Mouse (Mus musculus): ENCODE data around the gene Klk1b3. TPM values are rescaled to one million over a fixed set of nuclear protein-coding genes. Genes with fewer than 3 reads are reported as not detected.
"Not testable (repeated sequence)": the region's sequence is repeated elsewhere in the genome, so short reads cannot be mapped to it uniquely, and the experiment has no call there.

The Klk1b3 gene
- polyA plus RNA-seq, 1 experiment from 2014 or later, result not detected

DNA sequence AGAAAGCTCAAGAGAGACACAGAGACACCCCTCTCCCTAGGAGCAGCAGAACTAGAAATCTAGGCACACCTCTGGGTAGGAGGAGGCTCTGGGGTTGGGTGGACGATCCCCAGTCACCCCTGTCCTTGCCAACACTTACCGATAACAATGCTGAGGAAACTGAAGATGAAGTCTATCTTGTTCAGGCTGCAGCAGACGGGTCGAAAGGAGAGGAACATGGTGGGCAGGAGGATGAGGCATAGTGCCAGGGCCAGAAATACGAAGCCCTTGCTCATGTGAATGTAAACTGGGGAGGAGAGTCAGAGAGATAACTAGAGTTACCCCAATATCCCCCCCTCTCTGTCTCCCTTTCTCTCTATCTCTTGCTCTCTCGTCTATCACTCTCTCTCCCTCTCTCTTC lies 24.3 kb downstream of the Klk1b3 start:
- H3K4me1 ChIP-seq (ENCODE audit: control insufficient read depth, low read depth, low read length); H3K4me2 ChIP-seq (ENCODE audit: low read depth, low read length); H3K9me3 ChIP-seq (replicated peaks; ENCODE audit: control insufficient read depth, low read length); H3K27ac ChIP-seq (ENCODE audit: low read length); H3K36me3 ChIP-seq (ENCODE audit: control insufficient read depth, insufficient read depth); H3K27me3 ChIP-seq (ENCODE audit: control insufficient read depth, insufficient read depth, low read depth, low read length); H3K9ac ChIP-seq (ENCODE audit: low read depth, low read length); ATAC-seq (ENCODE audit: low read depth); H3K4me3 ChIP-seq (ENCODE audit: low read depth, low read length): not testable (repeated sequence)
- 58% methylated on average over 6 of the region's 6 CpGs for WGBS (ENCODE audit: insufficient replicate concordance)

DNA sequence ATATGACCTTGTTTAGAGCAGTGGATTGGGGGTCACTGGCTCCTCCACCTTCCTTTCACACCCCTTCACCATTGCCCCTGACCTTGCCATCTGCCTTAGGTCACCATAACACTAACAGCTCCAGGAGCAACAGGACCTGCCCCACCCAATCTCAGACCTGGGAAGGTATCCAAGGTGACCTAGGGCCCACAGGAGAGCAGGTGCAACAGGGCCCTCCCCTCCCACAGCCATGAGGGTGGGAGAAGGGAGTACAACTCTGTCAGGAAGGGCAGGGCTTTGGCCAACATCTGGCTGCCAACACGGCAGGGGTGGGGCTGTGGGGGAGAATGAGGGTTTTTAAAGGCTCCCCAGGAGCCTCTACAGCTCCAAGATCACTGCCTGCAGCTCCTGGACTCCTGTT lies 27.1 kb downstream of the Klk1b3 start, which contains the start of gene Klk1:
Klk1 (plus strand) TSS at position 285 of the 400 bp plus-strand sequence.
- Histone ChIP-seq H3K4me2 (ENCODE audit: low read depth, low read length) (no peak within 1 kb of the TSS), H3K9ac (ENCODE audit: low read depth, low read length) (no peak within 1 kb of the TSS), H3K36me3 (ENCODE audit: control insufficient read depth, insufficient read depth) (no peaks in the 10 kb centered on the region), H3K4me1 (ENCODE audit: control insufficient read depth, low read depth, low read length) (no peaks in the 10 kb centered on the region), H3K27ac (ENCODE audit: low read length) (no peak within 1 kb of the TSS), H3K9me3 (replicated peaks; ENCODE audit: control insufficient read depth, low read length) (no peaks in the 10 kb centered on the region), H3K4me3 (ENCODE audit: low read depth, low read length) (no peak within 1 kb of the TSS), H3K27me3 (ENCODE audit: control insufficient read depth, insufficient read depth, low read depth, low read length) (no peaks in the 10 kb centered on the region)
- ATAC-seq (ENCODE audit: low read depth), result no peak
- 26% methylated on average over 1 of the region's 1 CpGs for WGBS (ENCODE audit: insufficient replicate concordance)

- Histone ChIP-seq H3K4me1 (ENCODE audit: control insufficient read depth, low read depth, low read length) (no peaks in the 10 kb centered on the region), H3K27me3 (ENCODE audit: control insufficient read depth, insufficient read depth, low read depth, low read length) (no peaks in the 10 kb centered on the region), H3K36me3 (ENCODE audit: control insufficient read depth, insufficient read depth) (no peaks in the 10 kb centered on the region), H3K27ac (ENCODE audit: low read length) (no peak within 1 kb of the TSS), H3K4me3 (ENCODE audit: low read depth, low read length) (no peak within 1 kb of the TSS), H3K9ac (ENCODE audit: low read depth, low read length) (no peak within 1 kb of the TSS), H3K9me3 (replicated peaks; ENCODE audit: control insufficient read depth, low read length) (no peaks in the 10 kb centered on the region), H3K4me2 (ENCODE audit: low read depth, low read length) (no peak within 1 kb of the TSS)
- WGBS (ENCODE audit: insufficient replicate concordance), result 63% methylated on average over 3 of the region's 3 CpGs
- ATAC-seq (ENCODE audit: low read depth), result no peak
Observed at GRCm38 (mm10) chr7:44235909-44236308, 37.9 kb downstream of the Klk1b3 start, which contains the start of gene Gm36864. Gene Gm36864, plus strand, starts transcription at chr7:44236177.

DNA sequence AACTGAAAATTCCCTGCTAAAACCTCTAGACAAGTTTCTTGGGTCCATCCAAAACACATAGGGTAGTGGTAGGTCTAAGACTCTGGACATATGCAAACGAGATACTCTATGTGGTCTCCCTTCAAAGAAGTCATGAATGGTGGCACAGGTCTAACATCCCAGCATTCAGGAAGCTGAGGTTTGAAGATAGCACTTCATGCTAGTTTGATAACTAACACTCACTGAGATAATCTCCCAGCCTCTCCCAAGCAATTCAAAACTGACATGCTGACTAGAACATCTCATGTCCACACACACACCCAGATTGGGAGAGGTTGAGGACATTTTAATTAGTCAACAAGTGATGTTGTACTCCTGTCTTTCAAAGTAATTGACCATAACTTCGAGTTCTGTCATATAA lies 41.9 kb downstream of the Klk1b3 start:
- Histone ChIP-seq H3K4me2 (ENCODE audit: low read depth, low read length) (no peak overlapping the region), H3K27ac (ENCODE audit: low read length) (no peak overlapping the region), H3K9ac (ENCODE audit: low read depth, low read length) (no peak overlapping the region), H3K27me3 (ENCODE audit: control insufficient read depth, insufficient read depth, low read depth, low read length) (no peaks in the 10 kb centered on the region), H3K4me3 (ENCODE audit: low read depth, low read length) (no peak overlapping the region), H3K9me3 (replicated peaks; ENCODE audit: control insufficient read depth, low read length) (no peaks in the 10 kb centered on the region), H3K4me1 (ENCODE audit: control insufficient read depth, low read depth, low read length) (no peaks in the 10 kb centered on the region), H3K36me3 (ENCODE audit: control insufficient read depth, insufficient read depth) (no peaks in the 10 kb centered on the region)
- no peak for ATAC-seq (ENCODE audit: low read depth)
- WGBS (ENCODE audit: insufficient replicate concordance), result 20% methylated on average over 2 of the region's 2 CpGs

GRCm38 (mm10) chr7:44240712-44241111 lies 42.7 kb downstream of the Klk1b3 start:
- H3K4me1 ChIP-seq (ENCODE audit: control insufficient read depth, low read depth, low read length), result peaks cover 6% of the 10 kb centered on the region
- H3K27ac ChIP-seq (ENCODE audit: low read length), result no peak overlapping the region
- no peak overlapping the region for H3K9ac ChIP-seq (ENCODE audit: low read depth, low read length)
- H3K9me3 ChIP-seq (replicated peaks; ENCODE audit: control insufficient read depth, low read length), result no peaks in the 10 kb centered on the region
- no peaks in the 10 kb centered on the region for H3K36me3 ChIP-seq (ENCODE audit: control insufficient read depth, insufficient read depth)
- 29% methylated on average over 1 of the region's 1 CpGs for WGBS (ENCODE audit: insufficient replicate concordance)
- H3K4me3 ChIP-seq (ENCODE audit: low read depth, low read length), result no peak overlapping the region
- H3K4me2 ChIP-seq (ENCODE audit: low read depth, low read length), result no peak overlapping the region
- ATAC-seq (ENCODE audit: low read depth), result peak; percentile 65; the same call in 1 of the 2 replicates
- no peaks in the 10 kb centered on the region for H3K27me3 ChIP-seq (ENCODE audit: control insufficient read depth, insufficient read depth, low read depth, low read length)

DNA sequence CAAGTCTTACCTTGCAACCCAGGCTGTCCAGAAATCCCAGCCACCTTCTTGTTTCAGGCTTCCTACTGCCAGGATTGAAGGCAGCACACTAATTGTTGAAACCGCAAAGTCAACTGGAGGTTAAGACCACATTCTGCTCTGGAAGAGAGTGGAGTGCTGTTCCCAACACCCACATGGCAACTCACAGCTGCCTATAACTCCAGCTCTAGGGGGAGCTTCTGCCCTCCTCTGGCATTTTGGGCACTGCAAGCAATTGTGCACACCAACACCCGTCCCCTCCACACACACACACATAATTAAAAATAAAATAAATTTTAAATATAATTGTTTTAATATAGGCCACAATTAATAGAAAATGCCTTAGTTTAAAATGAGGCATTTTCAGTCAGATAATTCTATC lies 43.2 kb downstream of the Klk1b3 start:
- Histone ChIP-seq H3K4me2 (ENCODE audit: low read depth, low read length) (no peak overlapping the region), H3K9me3 (replicated peaks; ENCODE audit: control insufficient read depth, low read length) (no peaks in the 10 kb centered on the region), H3K27ac (ENCODE audit: low read length) (no peak overlapping the region), H3K9ac (ENCODE audit: low read depth, low read length) (no peak overlapping the region), H3K36me3 (ENCODE audit: control insufficient read depth, insufficient read depth) (no peaks in the 10 kb centered on the region), H3K27me3 (ENCODE audit: control insufficient read depth, insufficient read depth, low read depth, low read length) (no peaks in the 10 kb centered on the region), H3K4me1 (ENCODE audit: control insufficient read depth, low read depth, low read length) (peaks cover 6% of the 10 kb centered on the region), H3K4me3 (ENCODE audit: low read depth, low read length) (no peak overlapping the region)
- ATAC-seq (ENCODE audit: low read depth), result no peak
- WGBS (ENCODE audit: insufficient replicate concordance), result 47% methylated on average over 2 of the region's 2 CpGs

DNA sequence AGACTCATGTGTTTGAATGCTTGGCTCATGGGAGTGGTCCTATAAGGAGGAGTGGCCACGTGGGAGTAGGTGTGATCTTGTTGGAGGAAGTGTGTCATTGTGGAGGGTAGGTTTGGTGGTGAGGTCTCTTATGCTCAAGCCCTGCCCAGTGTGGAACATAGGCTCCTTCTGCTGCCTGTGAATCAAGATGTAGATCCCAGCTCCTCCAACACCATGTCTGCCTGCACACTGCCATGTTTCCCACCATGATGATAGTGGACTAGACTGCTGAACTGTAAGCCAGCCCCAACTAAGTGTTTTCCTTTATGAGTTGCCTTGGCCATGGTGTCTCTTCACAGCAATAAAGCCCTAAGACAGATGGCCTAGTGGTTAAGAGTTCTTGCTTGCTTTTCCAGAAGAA lies 46.1 kb downstream of the Klk1b3 start:
- H3K27ac ChIP-seq (ENCODE audit: low read length), result no peak overlapping the region
- H3K9ac ChIP-seq (ENCODE audit: low read depth, low read length), result no peak overlapping the region
- H3K27me3 ChIP-seq (ENCODE audit: control insufficient read depth, insufficient read depth, low read depth, low read length), result no peaks in the 10 kb centered on the region
- H3K36me3 ChIP-seq (ENCODE audit: control insufficient read depth, insufficient read depth), result peaks cover 2% of the 10 kb centered on the region; the same call in 1 of the 2 replicates
- H3K9me3 ChIP-seq (replicated peaks; ENCODE audit: control insufficient read depth, low read length), result no peaks in the 10 kb centered on the region
- no peak overlapping the region for H3K4me2 ChIP-seq (ENCODE audit: low read depth, low read length)
- WGBS (ENCODE audit: insufficient replicate concordance), result 29% methylated on average over 1 of the region's 1 CpGs
- H3K4me1 ChIP-seq (ENCODE audit: control insufficient read depth, low read depth, low read length), result peaks cover 18% of the 10 kb centered on the region
- ATAC-seq (ENCODE audit: low read depth), result no peak
- no peak overlapping the region for H3K4me3 ChIP-seq (ENCODE audit: low read depth, low read length)

- under 1% methylated on average over 62 of the region's 62 CpGs for WGBS (ENCODE audit: insufficient replicate concordance)
- peaks cover 12% of the 10 kb centered on the region for H3K36me3 ChIP-seq (ENCODE audit: control insufficient read depth, insufficient read depth)
- peaks cover 18% of the 10 kb centered on the region for H3K4me1 ChIP-seq (ENCODE audit: control insufficient read depth, low read depth, low read length)
- peak within 1 kb of the TSS; percentile 81 for H3K4me2 ChIP-seq (ENCODE audit: low read depth, low read length)
- no peaks in the 10 kb centered on the region for H3K27me3 ChIP-seq (ENCODE audit: control insufficient read depth, insufficient read depth, low read depth, low read length)
- H3K4me3 ChIP-seq (ENCODE audit: low read depth, low read length), result peak within 1 kb of the TSS; percentile 94
- peak; percentile 89 for ATAC-seq (ENCODE audit: low read depth)
- no peaks in the 10 kb centered on the region for H3K9me3 ChIP-seq (replicated peaks; ENCODE audit: control insufficient read depth, low read length)
- H3K9ac ChIP-seq (ENCODE audit: low read depth, low read length), result peak within 1 kb of the TSS; percentile 86
- peak within 1 kb of the TSS; percentile 85 for H3K27ac ChIP-seq (ENCODE audit: low read length)
Observed at GRCm38 (mm10) chr7:44246055-44246983, 48.3 kb downstream of the Klk1b3 start, which contains the start of the genes 1700028J19Rik and 2410002F23Rik. Gene 1700028J19Rik, minus strand, starts transcription at chr7:44246695. Gene 2410002F23Rik, plus strand, starts transcription at chr7:44246722.

GRCm38 (mm10) chr7:44246984-44247470 lies 49.0 kb downstream of the Klk1b3 start:
- Histone ChIP-seq H3K36me3 (ENCODE audit: control insufficient read depth, insufficient read depth) (peaks cover 12% of the 10 kb centered on the region), H3K27ac (ENCODE audit: low read length) (peak overlapping the region; percentile 59; the same call in 1 of the 2 replicates), H3K9me3 (replicated peaks; ENCODE audit: control insufficient read depth, low read length) (no peaks in the 10 kb centered on the region), H3K4me3 (ENCODE audit: low read depth, low read length) (peak overlapping the region; percentile 94), H3K4me1 (ENCODE audit: control insufficient read depth, low read depth, low read length) (peaks cover 18% of the 10 kb centered on the region), H3K27me3 (ENCODE audit: control insufficient read depth, insufficient read depth, low read depth, low read length) (no peaks in the 10 kb centered on the region), H3K9ac (ENCODE audit: low read depth, low read length) (peak overlapping the region; percentile 86), H3K4me2 (ENCODE audit: low read depth, low read length) (peak overlapping the region; percentile 81)
- 0% methylated on average over 23 of the region's 23 CpGs for WGBS (ENCODE audit: insufficient replicate concordance)
- peak; percentile 12; the same call in 1 of the 2 replicates for ATAC-seq (ENCODE audit: low read depth)
